Mouse (Mus musculus): Measurements from ENCODE around the gene Gm20431.

DNA sequence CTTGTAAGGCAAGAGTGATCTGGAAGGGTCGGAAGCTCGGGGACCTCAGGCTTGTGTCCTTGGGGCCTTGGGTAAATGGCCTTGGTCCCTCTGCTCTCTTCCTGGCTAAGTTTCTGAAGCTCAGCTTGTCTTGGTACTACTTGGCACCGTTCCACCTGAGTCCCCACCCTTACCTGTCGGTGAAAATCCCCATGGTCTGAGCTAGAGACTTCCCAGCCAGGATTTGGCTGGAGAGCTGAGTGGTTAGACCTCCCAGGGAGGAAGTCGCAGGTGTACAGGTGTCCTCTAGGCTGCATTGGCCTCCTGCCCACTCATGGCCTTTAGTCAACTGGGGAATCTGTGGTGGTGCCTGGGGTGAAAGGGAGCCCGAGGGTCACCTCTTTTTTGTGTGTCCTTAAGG is 90.5 kb downstream of the Gm20431 start:
- TF ChIP-seq CTCF (IDR thresholded peaks at IDR 0.05; ENCODE audit: extremely low read depth, insufficient read depth, low read length) (no peak), POLR2A (IDR thresholded peaks at IDR 0.05; ENCODE audit: extremely low read depth, insufficient read depth, low read length) (no peak)

Data from cortical plate, adult 2 months (tissue).